Mouse (Mus musculus): ENCODE results near the gene Tcf7l2. TPM values are rescaled to one million over a fixed set of nuclear protein-coding genes. Genes with fewer than 3 reads are reported as not detected.

Tcf7l2 gene
- 21.5 and 35.7 TPM in 2 replicates for polyA plus RNA-seq (2012; rRNA removed)

DNA sequence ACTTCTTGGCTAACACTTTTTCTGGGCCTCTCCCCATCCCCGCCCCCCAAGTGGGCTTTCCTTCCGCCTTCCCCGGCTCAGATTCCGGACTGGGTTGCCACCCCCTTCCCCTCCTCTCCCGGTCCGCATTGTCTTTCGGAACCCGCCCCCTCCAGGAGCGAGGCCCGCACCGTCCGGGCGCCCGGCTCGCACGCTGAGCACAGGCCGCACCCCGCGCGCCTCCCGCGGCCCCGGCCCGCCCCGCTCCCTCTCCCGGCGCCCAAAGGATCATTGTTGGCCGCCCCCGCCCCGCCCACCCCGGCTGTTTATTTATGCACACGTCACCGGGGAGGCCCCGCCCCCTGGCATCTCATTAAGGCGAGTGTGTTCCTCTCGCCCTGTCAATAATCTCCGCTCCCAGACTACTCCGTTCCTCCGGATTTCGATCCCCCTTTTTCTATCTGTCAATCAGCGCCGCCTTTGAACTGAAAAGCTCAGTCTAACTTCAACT lies at the start of gene Tcf7l2:
Gene Tcf7l2, plus strand, starts transcription at position 382 of the 490 bp plus-strand sequence.

